Mouse (Mus musculus) limb, embryonic 11.5 days (tissue): ENCODE data around the gene Hes3. TPM values are rescaled to one million over a fixed set of nuclear protein-coding genes. Genes with fewer than 3 reads are reported as not detected.

Experiments
- ATAC-seq: fragments of 200-750 bp; cut with Nextera tagmentation; 2 replicates; pipeline ENCODE4 v1.8.0; 2017; ENCODE audit warnings: low read depth; ENCODE audit not compliant: insufficient number of reproducible peaks, low FRiP score, low TSS enrichment
- DNase-seq: peaks from one replicate; pipeline ENCODE4 v3.0.0-alpha.2; 2015; ENCODE audit warnings: low spot score
- H3K27ac ChIP-seq: fragments of 300-500 bp; sonication (generic); replicated peaks from 2 replicates; pipeline ENCODE4 v1.5.1; 2014; ENCODE audit warnings: low read depth, mild to moderate bottlenecking, low read length
- H3K27me3 ChIP-seq: fragments of 300-500 bp; sonication (generic); 2 replicates; pipeline ENCODE4 v1.6.1; 2014; ENCODE audit warnings: mild to moderate bottlenecking, low read length, mixed read lengths; ENCODE audit not compliant: control insufficient read depth, insufficient read depth
- H3K36me3 ChIP-seq: fragments of 300-500 bp; sonication (generic); 2 replicates; pipeline ENCODE4 v1.6.1; 2014; ENCODE audit warnings: mild to moderate bottlenecking, low read length, moderate library complexity, mixed read lengths; ENCODE audit not compliant: control insufficient read depth, insufficient read depth
- H3K4me1 ChIP-seq: fragments of 300-500 bp; sonication (generic); 2 replicates; pipeline ENCODE4 v1.6.1; 2014; ENCODE audit warnings: low read length, mixed read lengths; ENCODE audit not compliant: control insufficient read depth, insufficient read depth
- H3K4me2 ChIP-seq: fragments of 300-500 bp; sonication (generic); 2 replicates; pipeline ENCODE4 v1.6.1; 2014; ENCODE audit warnings: low read depth, mild to moderate bottlenecking, moderate library complexity; ENCODE audit not compliant: severe bottlenecking
- H3K4me3 ChIP-seq: fragments of 300-500 bp; sonication (generic); 2 replicates; pipeline ENCODE4 v1.5.1; 2014; ENCODE audit warnings: low read depth, low read length
- H3K9ac ChIP-seq: fragments of 300-500 bp; sonication (generic); 2 replicates; pipeline ENCODE4 v1.6.1; 2014; ENCODE audit warnings: mild to moderate bottlenecking, low read length
- H3K9me3 ChIP-seq: fragments of 300-500 bp; sonication (generic); 2 replicates; pipeline ENCODE4 v1.6.1; 2016; ENCODE audit warnings: low read length; ENCODE audit not compliant: control insufficient read depth
- WGBS: fragments of 180-500 bp; shearing (Covaris S2); extraction: QIAGEN DNeasy Blood & Tissue Kit; methylation state at CpG from one replicate; pipeline ENCODE4 v1.1.7; 2014; 5-methylcytosine and 5-hydroxymethylcytosine counted together
- polyA plus RNA-seq: library from polyadenylated mRNA; unstranded; fragments of >200 nt; fragmentation: Nextera tagmentation; extraction: Ambion mirVana; gene quantifications from 2 replicates; pipeline ENCODE4 v1.2.1, GENCODE M21; 2014

Gene Hes3
- polyA plus RNA-seq, 1 experiment from 2014 or later, result not detected

- ATAC-seq (no peak), DNase-seq (no peak)
- Histone ChIP-seq H3K4me3 (no peak overlapping the region), H3K9ac (no peak overlapping the region), H3K36me3 (no peaks in the 10 kb centered on the region), H3K27me3 (no peaks in the 10 kb centered on the region), H3K4me2 (no peak overlapping the region), H3K4me1 (no peaks in the 10 kb centered on the region), H3K9me3 (no peaks in the 10 kb centered on the region), H3K27ac (no peak overlapping the region)
- WGBS, result 92% methylated on average over 6 of the region's 6 CpGs
These were observed 40.8 kb downstream of the Hes3 start for GRCm38 (mm10) chr4:152250615-152251014.

GRCm38 (mm10) chr4:152247195-152247594 lies 44.3 kb downstream of the Hes3 start:
- Histone ChIP-seq H3K27ac (no peak overlapping the region), H3K4me1 (no peaks in the 10 kb centered on the region), H3K9me3 (no peaks in the 10 kb centered on the region), H3K27me3 (no peaks in the 10 kb centered on the region), H3K4me3 (no peak overlapping the region), H3K36me3 (no peaks in the 10 kb centered on the region), H3K9ac (no peak overlapping the region), H3K4me2 (no peak overlapping the region)
- WGBS, result 87% methylated on average over 3 of the region's 3 CpGs
- DNase-seq (no peak), ATAC-seq (no peak)

- Histone ChIP-seq H3K9ac (no peak overlapping the region), H3K4me1 (no peaks in the 10 kb centered on the region), H3K9me3 (no peaks in the 10 kb centered on the region), H3K27ac (no peak overlapping the region), H3K36me3 (no peaks in the 10 kb centered on the region), H3K4me3 (no peak overlapping the region), H3K4me2 (no peak overlapping the region), H3K27me3 (no peaks in the 10 kb centered on the region)
- 80% methylated on average over 6 of the region's 6 CpGs for WGBS
- DNase-seq, result no peak
- no peak for ATAC-seq
These were observed 45.5 kb downstream of the Hes3 start for GRCm38 (mm10) chr4:152246011-152246410.

- DNase-seq (no peak), ATAC-seq (no peak)
- Histone ChIP-seq H3K36me3 (no peaks in the 10 kb centered on the region), H3K9ac (no peak overlapping the region), H3K27ac (no peak overlapping the region), H3K4me3 (no peak overlapping the region), H3K9me3 (no peaks in the 10 kb centered on the region), H3K4me2 (no peak overlapping the region), H3K4me1 (no peaks in the 10 kb centered on the region), H3K27me3 (no peaks in the 10 kb centered on the region)
- 79% methylated on average over 11 of the region's 11 CpGs for WGBS
These were observed 46.6 kb downstream of the Hes3 start for GRCm38 (mm10) chr4:152244545-152245522.

- H3K9ac ChIP-seq, result no peak overlapping the region
- no peaks in the 10 kb centered on the region for H3K36me3 ChIP-seq
- ATAC-seq (no peak), DNase-seq (no peak)
- H3K9me3 ChIP-seq, result no peaks in the 10 kb centered on the region
- WGBS, result 95% methylated on average over 8 of the region's 8 CpGs
- H3K4me3 ChIP-seq, result no peak overlapping the region
- H3K27ac ChIP-seq, result no peak overlapping the region
- H3K4me1 ChIP-seq, result no peaks in the 10 kb centered on the region
- H3K4me2 ChIP-seq, result no peak overlapping the region
- H3K27me3 ChIP-seq, result no peaks in the 10 kb centered on the region
These were observed 47.5 kb downstream of the Hes3 start for GRCm38 (mm10) chr4:152243969-152244368.

GRCm38 (mm10) chr4:152243241-152243891 lies 48.1 kb downstream of the Hes3 start:
- Histone ChIP-seq H3K27me3 (no peaks in the 10 kb centered on the region), H3K36me3 (no peaks in the 10 kb centered on the region), H3K4me3 (no peak overlapping the region), H3K9ac (no peak overlapping the region), H3K27ac (no peak overlapping the region), H3K4me1 (no peaks in the 10 kb centered on the region), H3K4me2 (no peak overlapping the region), H3K9me3 (no peaks in the 10 kb centered on the region)
- no peak for ATAC-seq
- 86% methylated on average over 9 of the region's 9 CpGs for WGBS
- no peak for DNase-seq

GRCm38 (mm10) chr4:152239974-152240373 lies 51.5 kb downstream of the Hes3 start:
- WGBS, result 74% methylated on average over 4 of the region's 4 CpGs
- H3K4me3 ChIP-seq, result no peak overlapping the region
- H3K27me3 ChIP-seq, result no peaks in the 10 kb centered on the region
- no peak overlapping the region for H3K4me2 ChIP-seq
- DNase-seq, result no peak
- no peak overlapping the region for H3K27ac ChIP-seq
- no peaks in the 10 kb centered on the region for H3K36me3 ChIP-seq
- no peak overlapping the region for H3K9ac ChIP-seq
- no peaks in the 10 kb centered on the region for H3K9me3 ChIP-seq
- H3K4me1 ChIP-seq, result no peaks in the 10 kb centered on the region
- no peak for ATAC-seq
